Mouse (Mus musculus): ENCODE results near the gene Sh3bp2.

Gene Sh3bp2

GRCm38 (mm10) chr5:34525663-34526476 lies at the start of gene Sh3bp2:
Gene Sh3bp2 (plus strand): TSS chr5:34525838.
- peak; percentile 90 for DNase-seq (ENCODE audit: low read depth)

GRCm38 (mm10) chr5:34480926-34481325 lies 44.7 kb upstream of the Sh3bp2 start:
- DNase-seq (ENCODE audit: low read depth), result no peak

- no peak for DNase-seq (ENCODE audit: low read depth)
These were observed 39.9 kb upstream of the Sh3bp2 start for GRCm38 (mm10) chr5:34485731-34486130.

- no peak for DNase-seq (ENCODE audit: low read depth)
These were observed 38.1 kb upstream of the Sh3bp2 start for GRCm38 (mm10) chr5:34487320-34488090.

GRCm38 (mm10) chr5:34488741-34489417 lies 36.8 kb upstream of the Sh3bp2 start:
- DNase-seq (ENCODE audit: low read depth), result no peak

GRCm38 (mm10) chr5:34489418-34489787 lies 36.2 kb upstream of the Sh3bp2 start:
- no peak for DNase-seq (ENCODE audit: low read depth)

- no peak for DNase-seq (ENCODE audit: low read depth)
These were observed 28.9 kb upstream of the Sh3bp2 start for GRCm38 (mm10) chr5:34496745-34497144.

- DNase-seq (ENCODE audit: low read depth), result no peak
These were observed 24.8 kb upstream of the Sh3bp2 start for GRCm38 (mm10) chr5:34500886-34501285.

GRCm38 (mm10) chr5:34501588-34501987 lies 24.1 kb upstream of the Sh3bp2 start:
- no peak for DNase-seq (ENCODE audit: low read depth)

GRCm38 (mm10) chr5:34502411-34502810 lies 23.2 kb upstream of the Sh3bp2 start:
- DNase-seq (ENCODE audit: low read depth), result no peak

- no peak for DNase-seq (ENCODE audit: low read depth)
These were observed 22.8 kb upstream of the Sh3bp2 start for GRCm38 (mm10) chr5:34502821-34503220.

- DNase-seq (ENCODE audit: low read depth), result no peak
These were observed 13.2 kb upstream of the Sh3bp2 start for GRCm38 (mm10) chr5:34512486-34512885.

GRCm38 (mm10) chr5:34513466-34514217 lies 12.0 kb upstream of the Sh3bp2 start, which contains the start of gene Tnip2:
Gene Tnip2 (minus strand): TSS chr5:34513991.
- DNase-seq (ENCODE audit: low read depth), result peak; percentile 90

GRCm38 (mm10) chr5:34514218-34514566 lies 11.4 kb upstream of the Sh3bp2 start:
- DNase-seq (ENCODE audit: low read depth), result no peak

- DNase-seq (ENCODE audit: low read depth), result no peak
These were observed 10.5 kb upstream of the Sh3bp2 start for GRCm38 (mm10) chr5:34515096-34515495.

GRCm38 (mm10) chr5:34517913-34518312 lies 7.7 kb upstream of the Sh3bp2 start:
- DNase-seq (ENCODE audit: low read depth), result peak; percentile 91

- DNase-seq (ENCODE audit: low read depth), result no peak
These were observed 6.2 kb upstream of the Sh3bp2 start for GRCm38 (mm10) chr5:34519389-34519910.

GRCm38 (mm10) chr5:34520458-34521209 lies 5.0 kb upstream of the Sh3bp2 start:
- no peak for DNase-seq (ENCODE audit: low read depth)

- DNase-seq (ENCODE audit: low read depth), result no peak
These were observed 4.3 kb upstream of the Sh3bp2 start for GRCm38 (mm10) chr5:34521337-34521736.

GRCm38 (mm10) chr5:34523958-34524485 lies 1.6 kb upstream of the Sh3bp2 start:
- DNase-seq (ENCODE audit: low read depth), result no peak

GRCm38 (mm10) chr5:34524511-34524910 lies 1.1 kb upstream of the Sh3bp2 start:
- DNase-seq (ENCODE audit: low read depth), result no peak
